20 mouse cellular contexts compared by ENCODE assay signal in genomic region chr4:86359398-86359797, GRCm38 (mm10).
DNase-seq lines count a peak whose midpoint lies in the region; ATAC-seq lines count a peak whose summit lies in the region.
"Had no signal": no experiment of that assay in that cellular context is flagged by ENCODE, and none has a peak within 500 bp of the region (broad histone marks: within the 10 kb centered on the region; RNA-seq: fewer than 3 reads in every experiment).

No protein-coding gene starts in this region.

- no peak overlapping the region for H3K9ac ChIP-seq in limb, embryonic 12.5 days (replicated peaks)
- no peak overlapping the region for H3K9ac ChIP-seq in embryonic facial prominence, embryonic 14.5 days (ENCODE audit: low read depth, low read length)
- H3K9ac ChIP-seq in midbrain, embryonic 11.5 days (ENCODE audit: low read length) = no peak overlapping the region
- H3K9ac ChIP-seq: forebrain, embryonic 15.5 days; hindbrain, embryonic 13.5 days had no signal

- peaks cover 11% of the 10 kb centered on the region for H3K4me1 ChIP-seq in limb, embryonic 12.5 days (replicated peaks)
- no peaks in the 10 kb centered on the region; the same call in 1 of the 2 replicates for H3K4me1 ChIP-seq in limb, embryonic 10.5 days
- no peaks in the 10 kb centered on the region for H3K4me1 ChIP-seq in embryonic facial prominence, embryonic 14.5 days (ENCODE audit: control insufficient read depth, insufficient read depth, low read length)
- H3K4me1 ChIP-seq in midbrain, embryonic 11.5 days (ENCODE audit: control insufficient read depth, insufficient read depth, low read length) = no peaks in the 10 kb centered on the region
- H3K4me1 ChIP-seq: forebrain, embryonic 15.5 days; heart, embryonic 10.5 days; hindbrain, embryonic 13.5 days had no signal

- no peaks in the 10 kb centered on the region for H3K27me3 ChIP-seq in limb, embryonic 12.5 days
- no peaks in the 10 kb centered on the region for H3K27me3 ChIP-seq in limb, embryonic 10.5 days (ENCODE audit: low read depth, poor library complexity, severe bottlenecking)
- H3K27me3 ChIP-seq in embryonic facial prominence, embryonic 14.5 days (replicated peaks; ENCODE audit: control insufficient read depth, insufficient read depth, low read length) = no peaks in the 10 kb centered on the region
- H3K27me3 ChIP-seq in midbrain, embryonic 11.5 days (ENCODE audit: control insufficient read depth, insufficient read depth, low read length) = no peaks in the 10 kb centered on the region
- H3K27me3 ChIP-seq: CH12.LX; forebrain, embryonic 15.5 days; hindbrain, embryonic 13.5 days; Patski had no signal

- H3K36me3 ChIP-seq in limb, embryonic 12.5 days = no peaks in the 10 kb centered on the region
- no peaks in the 10 kb centered on the region for H3K36me3 ChIP-seq in limb, embryonic 10.5 days
- H3K36me3 ChIP-seq in embryonic facial prominence, embryonic 14.5 days (ENCODE audit: control insufficient read depth, insufficient read depth, low read length) = no peaks in the 10 kb centered on the region
- no peaks in the 10 kb centered on the region for H3K36me3 ChIP-seq in midbrain, embryonic 11.5 days (ENCODE audit: control insufficient read depth, insufficient read depth, low read length)
- H3K36me3 ChIP-seq: forebrain, embryonic 15.5 days; heart, embryonic 10.5 days; hindbrain, embryonic 13.5 days had no signal

- H3K27ac ChIP-seq in limb, embryonic 12.5 days = peak overlapping the region; percentile 29; the same call in 1 of the 2 replicates
- H3K27ac ChIP-seq in limb, embryonic 10.5 days = no peak overlapping the region
- no peak overlapping the region for H3K27ac ChIP-seq in embryonic facial prominence, embryonic 14.5 days (replicated peaks; ENCODE audit: low read depth, low read length)
- no peak overlapping the region for H3K27ac ChIP-seq in midbrain, embryonic 11.5 days (ENCODE audit: low read depth, low read length)
- H3K27ac ChIP-seq: forebrain, embryonic 15.5 days; heart, embryonic 10.5 days; hindbrain, embryonic 13.5 days; hindbrain, postnatal 0 days had no signal

- peak; percentile 3 to 7 for DNase-seq in frontal cortex, postnatal 36 days (ENCODE audit: low spot score in 2 of 2)
- no peak for DNase-seq in frontal cortex, postnatal 25 days (ENCODE audit: low spot score in 2 of 2)
- no peak for DNase-seq in limb, embryonic 10.5 days (ENCODE audit: low spot score)
- peak; percentile 39 for DNase-seq in embryonic facial prominence, embryonic 14.5 days (ENCODE audit: low spot score)
- peak; percentile 11 for DNase-seq in telencephalon, adult 2 months (ENCODE audit: low read depth, low spot score)
- DNase-seq in midbrain, embryonic 11.5 days (ENCODE audit: low spot score, missing footprints) = no peak
- no peak for DNase-seq in thymus, postnatal 14 days
- DNase-seq: adrenal gland, postnatal 14 days; cerebellum, adult 18-20 months; cerebellum, adult 9-11 months; cerebellum, postnatal 36 days; gastrocnemius, postnatal 36 days had no signal

- no peak overlapping the region for H3K4me2 ChIP-seq in limb, embryonic 12.5 days
- no peak overlapping the region for H3K4me2 ChIP-seq in embryonic facial prominence, embryonic 14.5 days (ENCODE audit: low read depth, low read length)
- no peak overlapping the region for H3K4me2 ChIP-seq in midbrain, embryonic 11.5 days
- H3K4me2 ChIP-seq: forebrain, embryonic 15.5 days; hindbrain, embryonic 13.5 days had no signal

- ATAC-seq in limb, embryonic 12.5 days (ENCODE audit: insufficient number of reproducible peaks, insufficient read depth, low FRiP score, low TSS enrichment, low read depth) = no peak
- ATAC-seq in embryonic facial prominence, embryonic 14.5 days (ENCODE audit: low read depth) = no peak; the same call in 1 of the 2 replicates
- ATAC-seq in midbrain, embryonic 11.5 days (ENCODE audit: low FRiP score) = no peak
- ATAC-seq: activated CD4-positive, CD25-positive, alpha-beta regulatory T cell, adult 4 months; forebrain, embryonic 15.5 days; hindbrain, postnatal 0 days; Patski had no signal

- no peaks in the 10 kb centered on the region for H3K9me3 ChIP-seq in limb, embryonic 12.5 days
- no peaks in the 10 kb centered on the region for H3K9me3 ChIP-seq in limb, embryonic 10.5 days (replicated peaks)
- no peaks in the 10 kb centered on the region for H3K9me3 ChIP-seq in embryonic facial prominence, embryonic 14.5 days (ENCODE audit: control insufficient read depth, low read length)
- no peaks in the 10 kb centered on the region for H3K9me3 ChIP-seq in midbrain, embryonic 11.5 days (ENCODE audit: control insufficient read depth, low read length)
- H3K9me3 ChIP-seq: forebrain, embryonic 15.5 days; heart, embryonic 10.5 days; hindbrain, embryonic 13.5 days had no signal

- no peak overlapping the region for H3K4me3 ChIP-seq in limb, embryonic 12.5 days (replicated peaks)
- no peak overlapping the region for H3K4me3 ChIP-seq in limb, embryonic 10.5 days
- no peak overlapping the region for H3K4me3 ChIP-seq in embryonic facial prominence, embryonic 14.5 days (ENCODE audit: low read depth, low read length)
- H3K4me3 ChIP-seq in midbrain, embryonic 11.5 days (ENCODE audit: low read depth, low read length) = no peak overlapping the region
- H3K4me3 ChIP-seq: forebrain, embryonic 15.5 days; heart, embryonic 10.5 days; hindbrain, embryonic 13.5 days had no signal

- 76% methylated on average over 5 of the region's 5 CpGs for WGBS in limb, embryonic 12.5 days
- WGBS in limb, embryonic 10.5 days = 87% methylated on average over 5 of the region's 5 CpGs
- WGBS in embryonic facial prominence, embryonic 14.5 days = 68% methylated on average over 5 of the region's 5 CpGs
- 88% methylated on average over 5 of the region's 5 CpGs for WGBS in midbrain, embryonic 11.5 days

Comparison
In these comparisons a context has a peak if more than half of its experiments do, and no peak if none do; other contexts are left out.
1. DNase-seq: peak in frontal cortex, postnatal 36 days (2 of 2), embryonic facial prominence, embryonic 14.5 days (single experiment) and telencephalon, adult 2 months (single experiment); none in frontal cortex, postnatal 25 days (0 of 2), limb, embryonic 10.5 days (single experiment), midbrain, embryonic 11.5 days (single experiment) and thymus, postnatal 14 days (single experiment).